8 mouse cellular contexts compared by ENCODE assay signal in the genomic region with DNA sequence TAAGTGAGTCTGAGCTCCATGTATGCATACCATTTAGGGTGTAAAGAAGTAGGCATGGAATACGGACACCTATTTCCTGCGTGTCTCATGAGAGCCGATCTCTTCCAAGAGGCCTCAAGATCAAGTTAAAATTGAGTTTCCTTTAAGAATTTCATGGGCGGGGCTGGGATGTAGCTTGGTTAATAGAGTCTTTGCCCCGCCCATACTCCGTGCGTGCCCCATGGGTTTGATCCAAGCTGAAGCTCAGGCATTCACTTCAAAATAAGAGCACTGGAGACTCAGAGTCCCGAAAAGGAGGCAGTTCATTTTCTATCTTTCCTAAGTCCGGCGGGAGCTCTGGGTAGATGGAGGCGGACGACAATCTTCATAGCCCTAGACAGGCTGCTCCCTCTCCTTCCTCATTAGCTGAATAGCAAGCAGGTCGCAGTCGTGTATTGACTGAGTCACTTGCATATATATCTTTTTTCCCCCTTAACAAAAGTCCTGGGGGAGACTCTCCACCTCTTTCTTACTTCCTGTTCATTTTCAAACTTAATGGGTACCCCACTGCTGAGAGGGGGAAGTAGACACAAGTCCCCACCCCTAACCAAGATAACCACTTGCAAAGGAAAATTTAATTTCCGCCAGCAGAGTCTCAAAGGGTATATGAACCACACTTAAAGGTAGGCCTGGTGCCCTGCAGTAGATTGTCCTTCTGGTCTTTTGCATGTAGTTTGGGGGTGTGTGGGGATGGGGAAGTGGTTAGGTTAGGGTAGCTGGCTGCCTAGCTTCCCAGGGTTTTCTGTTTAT.
DNase-seq lines count a peak whose midpoint lies in the region; ATAC-seq and TF ChIP-seq lines count a peak whose summit lies in the region.
"Had no signal": no experiment of that assay in that cellular context is flagged by ENCODE, and none has a peak within 500 bp of the region (broad histone marks: within the 10 kb centered on the region; RNA-seq: fewer than 3 reads in every experiment).

No protein-coding gene starts in this region.

- peak; percentile 96 for ATAC-seq in common myeloid progenitor, adult 5-6 weeks (replicated peaks; ENCODE audit: low read depth, poor library complexity, severe bottlenecking)
- peak; percentile 97 for ATAC-seq in granulocyte monocyte progenitor cell, adult 5-6 weeks (replicated peaks; ENCODE audit: poor library complexity, severe bottlenecking)
- ATAC-seq in stomach, embryonic 14.5 days (ENCODE audit: insufficient number of reproducible peaks, insufficient read depth, low FRiP score, low read depth) = peak; percentile 81; the same call in 1 of the 2 replicates

- no peaks in the 10 kb centered on the region for H3K27me3 ChIP-seq in stomach, embryonic 14.5 days (ENCODE audit: control insufficient read depth, insufficient read depth, low read length)

- 28% methylated on average over 15 of the region's 15 CpGs for WGBS in lung, adult 2 months
- WGBS in stomach, embryonic 14.5 days = 27% methylated on average over 15 of the region's 15 CpGs

- H3K27ac ChIP-seq in stomach, embryonic 14.5 days (ENCODE audit: low read length) = no peak overlapping the region
- H3K27ac ChIP-seq: macrophage had no signal

- H3K9ac ChIP-seq in stomach, embryonic 14.5 days (replicated peaks; ENCODE audit: low read depth, low read length) = no peak overlapping the region

- TF ChIP-seq CTCF in lung, adult 2 months (IDR thresholded peaks at IDR 0.05; ENCODE audit: insufficient read depth, low read length) = no peak

- H3K36me3 ChIP-seq in stomach, embryonic 14.5 days (ENCODE audit: control insufficient read depth, insufficient read depth, low read length) = no peaks in the 10 kb centered on the region

- no peaks in the 10 kb centered on the region for H3K9me3 ChIP-seq in stomach, embryonic 14.5 days (ENCODE audit: control insufficient read depth, low read depth, low read length)

- H3K4me2 ChIP-seq in stomach, embryonic 14.5 days (replicated peaks; ENCODE audit: low read depth, low read length) = peak overlapping the region; percentile 30

- no peaks in the 10 kb centered on the region for H3K4me1 ChIP-seq in lung, adult 2 months (ENCODE audit: control insufficient read depth, insufficient read depth, low read length)
- no peaks in the 10 kb centered on the region for H3K4me1 ChIP-seq in stomach, embryonic 14.5 days (ENCODE audit: control insufficient read depth, insufficient read depth, low read length)

- peak; percentile 94 for DNase-seq in ZHBTc4 (ENCODE audit: low read depth, low spot score)
- peak; percentile 37 for DNase-seq in kidney, adult 18-20 months
- DNase-seq in lung, adult 2 months = peak; percentile 5
- no peak for DNase-seq in cerebellum, postnatal 36 days

- TF ChIP-seq POLR2A in lung, adult 2 months (IDR thresholded peaks at IDR 0.05; ENCODE audit: borderline replicate concordance, extremely low read depth, low read depth, low read length) = no peak

- H3K4me3 ChIP-seq in lung, adult 2 months (replicated peaks; ENCODE audit: extremely low read depth, low read depth, low read length) = no peak overlapping the region
- no peak overlapping the region for H3K4me3 ChIP-seq in stomach, embryonic 14.5 days (ENCODE audit: low read depth, low read length)

Comparison
In these comparisons a context has a peak if more than half of its experiments do, and no peak if none do; other contexts are left out.
1. DNase-seq: peak in ZHBTc4 (single experiment), kidney, adult 18-20 months (single experiment) and lung, adult 2 months (single experiment); none in cerebellum, postnatal 36 days (0 of 2).
2. Peak in every context shown above with its lines, with median percentiles within 50 percentile points of each other: ATAC-seq.